Mouse (Mus musculus) mouse embryonic stem cell (cell line): ENCODE data around the gene Sez6l.
"Not testable (repeated sequence)": the region's sequence is repeated elsewhere in the genome, so short reads cannot be mapped to it uniquely, and the experiment has no call there.

Source experiments
- in situ Hi-C, 2 experiments: fragments of 300-500 bp; cut with MboI; formaldehyde crosslinking; loops; 1 replicate in 1 of 2; 3 replicates in 1 of 2; pipeline ENCODE4 v1.14.3; 2019 to 2020; ENCODE audit warnings: low sequenced_read_pairs in 2 of 2, low pct_unique_long_range_greater_than_20kb in 1 of 2, mixed read lengths in 1 of 2; ENCODE audit not compliant: unreplicated experiment in 1 of 2

Gene Sez6l

DNA sequence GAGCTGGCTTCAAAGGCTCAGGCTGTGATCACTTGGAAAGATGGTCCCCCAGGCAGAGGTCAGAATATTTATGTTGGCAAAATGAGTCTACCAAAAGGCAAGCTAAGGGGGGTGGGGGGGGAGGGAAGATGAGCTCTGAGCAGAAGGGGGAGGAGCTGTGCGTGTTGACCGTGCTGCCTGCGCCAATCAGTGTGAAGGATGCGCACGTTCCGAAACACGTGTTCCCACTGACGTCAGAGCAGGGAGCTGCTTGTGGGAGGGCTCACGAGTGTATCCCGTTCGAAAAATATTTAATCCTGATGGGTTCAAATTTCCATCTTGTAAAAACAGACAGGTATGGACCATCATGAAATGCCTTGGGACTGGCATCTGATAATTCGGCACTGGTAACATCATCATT lies 157.4 kb downstream of the Sez6l start:
- in situ Hi-C loops: no loop called here

GRCm38 (mm10) chr5:112418023-112418422 lies 159.0 kb downstream of the Sez6l start:
- in situ Hi-C loops: no loop called here

DNA sequence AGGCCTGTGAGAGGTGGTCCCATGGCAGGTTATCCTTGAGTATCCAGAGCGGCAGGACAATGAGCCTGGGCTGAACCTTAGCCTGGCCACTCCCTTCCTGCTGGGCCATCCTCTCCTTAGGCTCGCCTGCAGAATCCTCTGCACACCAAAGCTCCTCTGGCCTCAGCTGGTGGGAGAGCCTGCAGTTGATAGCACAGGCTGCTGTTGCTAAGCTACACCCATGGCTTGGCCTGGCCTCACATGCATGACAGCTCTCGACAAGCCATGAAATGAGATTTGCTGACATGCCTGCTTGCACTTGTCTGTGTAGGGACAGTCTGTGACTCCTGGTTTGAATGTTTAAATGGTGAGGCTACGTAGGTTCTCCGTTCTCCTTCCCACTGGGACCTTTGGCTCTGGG lies 160.3 kb downstream of the Sez6l start:
- in situ Hi-C loops: no loop called here

GRCm38 (mm10) chr5:112412781-112413180 lies 164.2 kb downstream of the Sez6l start:
- in situ Hi-C loops: not testable (repeated sequence)

- in situ Hi-C loops: no loop called here
Observed at GRCm38 (mm10) chr5:112411514-112412335, 165.3 kb downstream of the Sez6l start.

DNA sequence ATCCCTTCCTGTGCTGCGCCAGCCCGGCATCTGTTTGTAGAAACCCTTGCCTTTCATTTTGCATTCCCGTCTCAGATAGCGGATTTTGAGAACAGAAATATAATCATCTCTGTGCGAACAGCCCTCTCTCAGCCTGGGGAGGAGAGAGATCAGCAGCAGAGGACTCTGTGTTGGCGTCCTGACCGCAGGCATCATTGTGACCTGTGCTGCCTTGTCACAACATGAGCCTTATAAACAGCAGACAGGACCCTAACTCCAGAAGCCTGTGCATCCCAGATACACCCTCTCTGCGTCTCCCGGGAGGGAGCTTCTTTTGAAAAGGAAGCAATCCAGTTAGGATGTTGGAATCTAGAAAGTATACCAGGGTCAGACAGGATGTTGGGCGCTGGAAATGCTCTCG lies 165.9 kb downstream of the Sez6l start:
- in situ Hi-C loops: no loop called here

DNA sequence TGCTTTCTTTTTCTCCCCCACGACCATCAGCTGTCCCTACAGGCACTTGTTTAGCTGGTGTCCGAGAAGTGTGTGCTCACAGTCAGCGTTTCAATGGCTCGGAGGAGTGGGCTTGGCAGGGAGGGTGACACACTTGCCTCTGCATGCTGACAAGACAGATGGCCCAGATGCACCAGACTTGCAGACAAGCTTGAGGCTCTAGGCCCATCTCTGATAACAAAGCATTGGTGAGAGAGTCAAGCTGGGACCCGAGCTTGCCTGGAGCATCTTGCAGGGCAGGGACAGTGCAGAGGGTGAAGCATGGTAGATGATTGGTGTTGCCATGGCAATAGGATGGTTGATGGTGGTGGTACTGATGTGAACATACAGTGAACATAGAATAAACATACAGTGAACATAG lies 167.7 kb downstream of the Sez6l start:
- in situ Hi-C loops: no loop called here

DNA sequence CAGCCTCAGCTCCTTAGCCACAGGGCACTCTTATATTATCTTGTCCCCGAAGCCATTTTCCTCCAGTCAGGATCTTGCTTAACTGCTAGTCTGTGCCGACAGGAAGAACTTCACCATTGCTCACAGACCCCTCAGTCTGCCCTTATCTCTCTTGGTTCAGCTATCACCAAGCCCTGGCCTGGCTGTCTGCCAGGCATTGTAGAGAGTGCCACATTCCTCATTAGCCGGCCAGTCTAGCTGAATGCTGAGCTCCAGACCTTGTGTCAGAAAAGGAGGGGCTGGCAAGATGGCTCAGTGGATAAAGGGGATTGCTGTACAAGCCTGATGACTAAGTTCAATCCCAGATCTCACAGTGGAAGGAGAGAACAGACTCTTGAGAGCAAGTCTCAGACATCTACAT lies 171.0 kb downstream of the Sez6l start:
- in situ Hi-C loops: no loop called here

DNA sequence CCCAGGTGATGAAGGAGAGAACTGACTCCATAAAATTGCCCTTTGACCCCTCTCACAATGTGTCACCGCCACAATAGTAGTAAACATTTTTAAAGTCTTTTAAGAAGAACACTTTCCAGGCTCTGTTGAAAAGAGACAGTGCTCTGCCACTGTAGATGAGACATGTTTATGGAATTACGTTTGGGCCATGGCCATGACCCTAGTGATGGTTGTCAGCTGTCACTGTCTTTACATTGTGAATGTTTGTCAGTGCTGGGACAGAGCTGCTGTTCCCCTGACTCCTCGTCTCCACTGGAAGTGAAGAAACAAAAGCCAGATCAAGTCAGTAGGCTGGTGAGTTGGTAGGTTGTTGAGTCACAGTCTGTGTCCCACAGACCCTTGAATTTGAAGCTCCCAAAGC lies 174.5 kb downstream of the Sez6l start:
- in situ Hi-C loops: no loop called here

- in situ Hi-C loops: no loop called here
Observed at GRCm38 (mm10) chr5:112399284-112399683, 177.7 kb downstream of the Sez6l start.

GRCm38 (mm10) chr5:112396066-112396465 lies 180.9 kb downstream of the Sez6l start:
- in situ Hi-C loops: no loop called here

GRCm38 (mm10) chr5:112394779-112395443 lies 182.1 kb downstream of the Sez6l start, which contains the start of gene Asphd2:
Gene Asphd2, minus strand, starts transcription at chr5:112394866.
- in situ Hi-C loops: no loop called here

DNA sequence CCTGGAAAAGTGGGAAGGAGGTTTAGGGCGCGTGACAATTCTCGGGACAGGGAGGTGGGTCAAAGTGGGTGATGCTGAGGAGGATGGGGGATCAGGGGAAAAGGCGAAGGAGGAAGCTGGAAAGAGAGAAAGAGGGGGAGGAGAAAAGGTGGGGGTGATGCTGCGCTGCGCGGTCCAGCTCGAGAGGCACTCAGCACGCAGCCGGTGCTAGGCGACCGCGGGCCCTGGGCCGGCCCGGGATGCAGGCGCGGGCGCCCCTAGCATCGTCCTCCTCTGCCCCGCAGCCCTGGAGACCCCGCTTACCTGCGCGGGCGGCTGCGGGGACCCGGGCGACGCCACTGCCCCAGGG lies 182.6 kb downstream of the Sez6l start:
- in situ Hi-C loops: no loop called here

GRCm38 (mm10) chr5:112393741-112394414 lies 183.1 kb downstream of the Sez6l start:
- in situ Hi-C loops: no loop called here

DNA sequence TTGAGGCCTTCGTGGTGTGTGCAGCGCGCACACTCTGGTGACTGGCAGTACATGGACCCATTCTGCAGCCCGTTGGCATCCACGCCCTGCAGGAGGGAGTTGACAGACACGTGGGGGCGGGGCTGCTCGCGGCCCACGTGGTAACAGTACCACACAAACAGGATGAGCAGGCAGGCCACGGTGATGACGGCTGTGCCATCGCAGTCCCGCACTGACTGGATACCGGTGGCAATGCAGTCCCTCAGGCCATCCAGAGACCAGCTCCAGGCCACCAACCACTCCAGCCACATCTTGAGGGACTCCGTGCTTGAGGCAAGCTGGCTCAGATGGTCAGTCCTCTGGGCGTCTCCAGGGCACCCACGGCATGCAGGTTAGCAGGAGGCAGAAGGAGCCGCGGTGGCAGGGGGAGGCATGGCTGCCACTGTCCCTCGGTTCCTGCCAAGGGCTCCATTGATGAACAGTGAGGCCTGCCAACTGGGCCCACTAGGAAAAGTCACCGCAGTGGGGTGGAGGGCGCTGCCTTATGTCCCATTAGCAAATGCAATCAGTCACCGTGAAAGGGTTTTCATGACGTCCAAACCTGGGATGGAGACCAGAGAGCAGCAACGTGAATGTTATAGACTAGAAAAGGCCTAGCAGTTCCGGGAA lies 185.2 kb downstream of the Sez6l start:
- in situ Hi-C loops: no loop called here

- in situ Hi-C loops: no loop called here
Observed at GRCm38 (mm10) chr5:112391002-112391401, 186.0 kb downstream of the Sez6l start.

- in situ Hi-C loops: no loop called here
Observed at GRCm38 (mm10) chr5:112389352-112389751, 187.6 kb downstream of the Sez6l start.

- in situ Hi-C loops: no loop called here
Observed at GRCm38 (mm10) chr5:112385973-112386372, 191.0 kb downstream of the Sez6l start.

- in situ Hi-C loops: no loop called here
Observed at GRCm38 (mm10) chr5:112384805-112385472, 192.0 kb downstream of the Sez6l start.
